Mouse (Mus musculus): ENCODE results near the gene Cct7.

DNA sequence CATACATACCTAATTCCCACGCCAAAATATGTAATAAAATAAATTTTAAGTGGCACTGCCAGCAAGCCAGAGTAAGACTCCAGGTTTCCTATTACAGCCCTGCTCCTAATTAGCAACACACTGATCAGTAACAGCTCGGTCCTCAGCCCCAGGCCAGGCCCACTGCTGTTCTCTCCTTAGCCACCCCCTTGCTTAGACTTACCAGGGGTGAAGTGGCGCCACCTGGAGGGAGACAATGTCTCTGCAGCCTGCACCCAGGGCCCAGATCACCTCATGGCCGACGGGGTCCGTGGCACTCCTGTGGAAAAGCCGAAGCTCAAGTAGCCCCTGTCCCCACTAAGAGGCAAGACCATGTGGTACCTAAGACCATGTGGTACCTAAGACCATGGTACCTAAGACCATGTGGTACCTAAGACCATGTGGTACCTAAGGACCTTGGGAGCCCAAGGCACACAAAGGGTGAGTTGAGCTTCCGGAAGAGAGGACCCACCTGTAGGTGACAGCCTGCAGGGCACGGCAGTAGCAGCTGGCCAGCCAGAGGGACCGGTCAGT is 26.1 kb downstream of the Cct7 start:
- TF ChIP-seq CTCF (IDR thresholded peaks at IDR 0.05; ENCODE audit: low read depth, low read length) (peak; percentile 15; the same call in 1 of the 2 replicates), POLR2A (IDR thresholded peaks at IDR 0.05; ENCODE audit: borderline replicate concordance, low read depth, low read length) (no peak)

All from bone marrow macrophage, adult 2 months (primary cell).